Mouse (Mus musculus): ENCODE measurements around the gene Gna15. TPM values are rescaled to one million over a fixed set of nuclear protein-coding genes. Genes with fewer than 3 reads are reported as not detected.

The Gna15 gene
- total and polyA plus RNA-seq, 3 experiments, result 1.1 to 1.5 (median 1.2) TPM

DNA sequence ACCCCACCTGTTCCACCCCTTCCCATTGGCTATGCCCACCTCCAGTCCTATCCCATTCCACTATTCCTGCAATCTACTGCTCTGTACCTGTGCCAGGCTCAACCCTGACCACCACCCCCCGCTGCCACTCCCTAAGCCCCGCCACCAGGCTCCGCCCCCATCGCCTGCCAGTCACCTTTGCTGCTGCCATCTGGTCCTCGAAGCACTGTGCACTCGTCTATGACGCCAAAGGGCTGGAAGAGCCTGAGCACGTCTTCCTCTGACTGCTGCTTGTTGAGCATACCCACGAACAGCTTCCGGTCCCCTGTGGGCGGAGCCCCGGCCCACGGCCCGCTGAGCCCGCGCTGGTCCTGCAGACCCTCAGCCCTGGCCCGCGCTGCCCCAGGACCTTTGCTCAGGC lies 53.6 kb downstream of the Gna15 start:
- H3K36me3 ChIP-seq (ENCODE audit: control insufficient read depth, insufficient read depth, low read length), result no peaks in the 10 kb centered on the region
- H3K4me1 ChIP-seq (ENCODE audit: control insufficient read depth, insufficient read depth, low read length), result no peaks in the 10 kb centered on the region
- no peak overlapping the region for H3K9ac ChIP-seq (ENCODE audit: low read depth, low read length)
- no peak overlapping the region for H3K4me3 ChIP-seq
- 36% methylated on average over 18 of the region's 18 CpGs for WGBS
- TF ChIP-seq EP300 (IDR thresholded peaks at IDR 0.05; ENCODE audit: insufficient read depth, low read depth, low read length), result no peak
- no peak for TF ChIP-seq CTCF (IDR thresholded peaks at IDR 0.05)
- TF ChIP-seq POLR2A (IDR thresholded peaks at IDR 0.05; ENCODE audit: insufficient read depth, low read depth, low read length), result no peak
- intact Hi-C loops (cut with DNase I), result no loop called here
- peaks cover 5% of the 10 kb centered on the region for H3K27me3 ChIP-seq (ENCODE audit: control insufficient read depth, insufficient read depth, low read length)
- no peak overlapping the region for H3K27ac ChIP-seq
- no peak for DNase-seq
- H3K79me2 ChIP-seq (replicated peaks; ENCODE audit: control insufficient read depth, insufficient read depth, low read length), result no peaks in the 10 kb centered on the region

DNA sequence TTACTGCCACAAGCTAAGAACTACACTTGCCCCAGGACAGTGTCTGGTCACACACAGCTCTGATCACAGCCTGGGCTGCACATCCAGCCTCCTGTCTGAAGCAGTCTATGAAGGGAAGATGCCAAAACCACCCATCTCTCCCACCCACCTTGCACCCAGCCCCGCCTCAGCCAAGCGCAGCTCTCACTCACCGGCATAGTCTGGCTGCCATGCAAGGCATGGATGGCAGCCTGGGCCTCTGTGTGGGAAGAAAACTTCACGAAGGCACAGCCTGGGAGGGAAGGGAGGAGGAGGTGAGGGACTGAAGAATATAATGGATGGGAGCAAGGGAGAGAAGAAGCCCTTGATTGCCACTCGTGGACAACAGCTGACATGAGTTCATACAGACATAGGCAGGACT lies 54.8 kb downstream of the Gna15 start:
- peaks cover 12% of the 10 kb centered on the region for H3K27me3 ChIP-seq (ENCODE audit: control insufficient read depth, insufficient read depth, low read length)
- TF ChIP-seq POLR2A (IDR thresholded peaks at IDR 0.05; ENCODE audit: insufficient read depth, low read depth, low read length) (no peak), CTCF (IDR thresholded peaks at IDR 0.05) (no peak), EP300 (IDR thresholded peaks at IDR 0.05; ENCODE audit: insufficient read depth, low read depth, low read length) (no peak)
- H3K27ac ChIP-seq, result no peak overlapping the region
- DNase-seq, result no peak
- H3K36me3 ChIP-seq (ENCODE audit: control insufficient read depth, insufficient read depth, low read length), result no peaks in the 10 kb centered on the region
- no peak overlapping the region for H3K9ac ChIP-seq (ENCODE audit: low read depth, low read length)
- H3K4me1 ChIP-seq (ENCODE audit: control insufficient read depth, insufficient read depth, low read length), result no peaks in the 10 kb centered on the region
- WGBS, result 73% methylated on average over 5 of the region's 5 CpGs
- no peak overlapping the region for H3K4me3 ChIP-seq
- intact Hi-C loops (cut with DNase I), result no loop called here
- no peaks in the 10 kb centered on the region for H3K79me2 ChIP-seq (replicated peaks; ENCODE audit: control insufficient read depth, insufficient read depth, low read length)

GRCm38 (mm10) chr10:81467670-81468235 lies 56.3 kb downstream of the Gna15 start:
- WGBS, result 81% methylated on average over 16 of the region's 16 CpGs
- intact Hi-C loops (cut with DNase I), result no loop called here
- Histone ChIP-seq H3K79me2 (replicated peaks; ENCODE audit: control insufficient read depth, insufficient read depth, low read length) (no peaks in the 10 kb centered on the region), H3K9ac (ENCODE audit: low read depth, low read length) (no peak overlapping the region), H3K27me3 (ENCODE audit: control insufficient read depth, insufficient read depth, low read length) (peaks cover 12% of the 10 kb centered on the region), H3K36me3 (ENCODE audit: control insufficient read depth, insufficient read depth, low read length) (no peaks in the 10 kb centered on the region), H3K27ac (no peak overlapping the region), H3K4me1 (ENCODE audit: control insufficient read depth, insufficient read depth, low read length) (no peaks in the 10 kb centered on the region), H3K4me3 (no peak overlapping the region)
- no peak for TF ChIP-seq CTCF (IDR thresholded peaks at IDR 0.05)
- no peak for TF ChIP-seq POLR2A (IDR thresholded peaks at IDR 0.05; ENCODE audit: insufficient read depth, low read depth, low read length)
- TF ChIP-seq EP300 (IDR thresholded peaks at IDR 0.05; ENCODE audit: insufficient read depth, low read depth, low read length), result no peak
- no peak for DNase-seq

- no peak for DNase-seq
- no peak overlapping the region for H3K27ac ChIP-seq
- peaks cover 12% of the 10 kb centered on the region for H3K27me3 ChIP-seq (ENCODE audit: control insufficient read depth, insufficient read depth, low read length)
- intact Hi-C loops (cut with DNase I), result no loop called here
- H3K9ac ChIP-seq (ENCODE audit: low read depth, low read length), result no peak overlapping the region
- H3K4me1 ChIP-seq (ENCODE audit: control insufficient read depth, insufficient read depth, low read length), result no peaks in the 10 kb centered on the region
- no peaks in the 10 kb centered on the region for H3K36me3 ChIP-seq (ENCODE audit: control insufficient read depth, insufficient read depth, low read length)
- 59% methylated on average over 14 of the region's 14 CpGs for WGBS
- no peak overlapping the region for H3K4me3 ChIP-seq
- no peak for TF ChIP-seq CTCF (IDR thresholded peaks at IDR 0.05)
- TF ChIP-seq EP300 (IDR thresholded peaks at IDR 0.05; ENCODE audit: insufficient read depth, low read depth, low read length), result no peak
- no peak for TF ChIP-seq POLR2A (IDR thresholded peaks at IDR 0.05; ENCODE audit: insufficient read depth, low read depth, low read length)
- H3K79me2 ChIP-seq (replicated peaks; ENCODE audit: control insufficient read depth, insufficient read depth, low read length), result no peaks in the 10 kb centered on the region
These were observed 57.1 kb downstream of the Gna15 start for GRCm38 (mm10) chr10:81466881-81467280.

DNA sequence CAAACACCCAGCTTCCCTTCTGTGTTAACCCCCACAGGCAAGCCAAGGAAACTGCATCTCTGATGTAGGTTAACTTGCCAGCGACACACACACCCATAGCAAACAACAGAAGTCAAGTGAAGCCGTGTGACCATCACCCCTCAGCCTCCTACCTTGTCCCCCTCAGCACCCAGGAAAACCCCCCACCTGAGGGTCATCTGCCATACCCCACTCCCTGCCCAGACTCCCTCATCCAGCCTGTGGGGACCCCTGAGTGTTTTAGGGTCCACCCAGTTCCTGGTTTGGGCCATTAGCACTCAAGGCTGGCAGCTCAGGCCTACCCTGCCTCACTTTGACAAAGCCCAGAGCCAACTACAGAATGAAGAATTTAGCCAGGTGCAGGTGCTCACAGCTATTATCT lies 58.0 kb downstream of the Gna15 start:
- H3K36me3 ChIP-seq (ENCODE audit: control insufficient read depth, insufficient read depth, low read length), result no peaks in the 10 kb centered on the region
- H3K79me2 ChIP-seq (replicated peaks; ENCODE audit: control insufficient read depth, insufficient read depth, low read length), result no peaks in the 10 kb centered on the region
- no peak overlapping the region for H3K27ac ChIP-seq
- H3K27me3 ChIP-seq (ENCODE audit: control insufficient read depth, insufficient read depth, low read length), result peaks cover 12% of the 10 kb centered on the region
- WGBS, result 78% methylated on average over 2 of the region's 2 CpGs
- no peak for DNase-seq
- TF ChIP-seq CTCF (IDR thresholded peaks at IDR 0.05) (no peak), POLR2A (IDR thresholded peaks at IDR 0.05; ENCODE audit: insufficient read depth, low read depth, low read length) (no peak), EP300 (IDR thresholded peaks at IDR 0.05; ENCODE audit: insufficient read depth, low read depth, low read length) (no peak)
- no peak overlapping the region for H3K9ac ChIP-seq (ENCODE audit: low read depth, low read length)
- H3K4me3 ChIP-seq, result no peak overlapping the region
- H3K4me1 ChIP-seq (ENCODE audit: control insufficient read depth, insufficient read depth, low read length), result no peaks in the 10 kb centered on the region
- intact Hi-C loops (cut with DNase I), result no loop called here

GRCm38 (mm10) chr10:81465265-81465645 lies 58.8 kb downstream of the Gna15 start:
- TF ChIP-seq CTCF (IDR thresholded peaks at IDR 0.05) (no peak), EP300 (IDR thresholded peaks at IDR 0.05; ENCODE audit: insufficient read depth, low read depth, low read length) (no peak), POLR2A (IDR thresholded peaks at IDR 0.05; ENCODE audit: insufficient read depth, low read depth, low read length) (no peak)
- H3K4me3 ChIP-seq, result no peak overlapping the region
- no peak overlapping the region for H3K27ac ChIP-seq
- intact Hi-C loops (cut with DNase I), result no loop called here
- no peaks in the 10 kb centered on the region for H3K36me3 ChIP-seq (ENCODE audit: control insufficient read depth, insufficient read depth, low read length)
- no peak for DNase-seq
- peaks cover 15% of the 10 kb centered on the region for H3K27me3 ChIP-seq (ENCODE audit: control insufficient read depth, insufficient read depth, low read length)
- H3K79me2 ChIP-seq (replicated peaks; ENCODE audit: control insufficient read depth, insufficient read depth, low read length), result no peaks in the 10 kb centered on the region
- H3K4me1 ChIP-seq (ENCODE audit: control insufficient read depth, insufficient read depth, low read length), result no peaks in the 10 kb centered on the region
- H3K9ac ChIP-seq (ENCODE audit: low read depth, low read length), result no peak overlapping the region
- 10% methylated on average over 5 of the region's 5 CpGs for WGBS

All from heart, adult 2 months (tissue).